Mouse (Mus musculus) erythroid progenitor cell, adult 5-6 weeks (primary cell): ENCODE results near the gene Rpa2. TPM values are rescaled to one million over a fixed set of nuclear protein-coding genes. Genes with fewer than 3 reads are reported as not detected.

Experiments used
- ATAC-seq: replicated peaks from 2 replicates; pipeline ENCODE4 v1.8.0; 2016; ENCODE audit warnings: moderate number of reproducible peaks, mild to moderate bottlenecking, moderate TSS enrichment, inconsistent platforms; ENCODE audit not compliant: poor library complexity, low FRiP score, severe bottlenecking
- total RNA-seq, 2 experiments: library from RNA; stranded (forward) in 1 of 2; stranded (reverse) in 1 of 2; fragments of 150-400 nt in 1 of 2; fragments of 186-747, 209-891 nt in 1 of 2; gene quantifications; 2 replicates each; pipeline versions ENCODE4 v1.2.3 to v1.2.4; 2015 to 2017; ENCODE audit warnings: low replicate concordance in 2 of 2

Rpa2 gene
- total RNA-seq, 2 experiments from 2014 or later: 28.4 to 32.7 TPM

DNA sequence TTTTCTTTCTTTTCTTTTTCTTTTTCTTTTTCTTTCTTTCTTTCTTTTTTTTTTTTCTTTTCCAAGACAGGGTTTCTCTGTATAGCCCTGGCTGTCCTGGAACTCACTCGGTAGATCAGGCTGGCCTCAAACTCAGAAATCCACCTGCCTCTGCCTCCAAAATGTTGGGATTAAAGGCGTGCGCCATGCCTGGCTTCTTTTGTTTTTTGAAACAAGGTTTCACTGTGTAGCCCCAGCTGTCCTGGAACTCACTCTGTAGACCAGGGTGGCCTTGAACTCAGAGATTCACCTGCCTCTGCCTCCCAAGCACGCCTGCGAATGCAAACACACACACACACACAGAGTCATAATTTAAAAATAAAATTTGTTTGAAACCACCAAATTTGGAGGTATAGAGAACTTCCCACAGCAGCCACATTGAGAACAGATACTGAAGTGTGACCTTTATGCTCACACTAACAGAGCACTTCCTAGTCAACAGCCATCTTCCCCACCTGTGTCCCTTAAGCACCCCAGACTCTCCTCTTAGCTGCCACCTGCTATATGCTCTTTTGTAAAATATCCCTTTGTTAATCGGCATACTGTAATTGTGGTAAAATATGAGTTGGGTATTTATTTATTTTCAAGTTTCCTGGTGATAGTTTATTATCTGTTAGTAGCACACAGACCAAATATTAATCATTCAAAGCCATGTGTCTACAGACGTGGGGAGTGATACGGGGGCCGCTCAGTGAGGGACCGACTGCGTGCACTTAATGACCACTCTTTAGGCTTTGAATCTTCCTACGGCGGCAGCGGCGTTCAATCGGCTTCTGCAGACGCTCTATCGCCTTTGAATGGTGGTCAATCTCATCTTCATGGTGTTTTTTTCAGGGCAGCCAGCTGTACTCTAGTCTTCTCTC, 33.3 kb downstream of the Rpa2 start:
- peak; percentile 71 for ATAC-seq

DNA sequence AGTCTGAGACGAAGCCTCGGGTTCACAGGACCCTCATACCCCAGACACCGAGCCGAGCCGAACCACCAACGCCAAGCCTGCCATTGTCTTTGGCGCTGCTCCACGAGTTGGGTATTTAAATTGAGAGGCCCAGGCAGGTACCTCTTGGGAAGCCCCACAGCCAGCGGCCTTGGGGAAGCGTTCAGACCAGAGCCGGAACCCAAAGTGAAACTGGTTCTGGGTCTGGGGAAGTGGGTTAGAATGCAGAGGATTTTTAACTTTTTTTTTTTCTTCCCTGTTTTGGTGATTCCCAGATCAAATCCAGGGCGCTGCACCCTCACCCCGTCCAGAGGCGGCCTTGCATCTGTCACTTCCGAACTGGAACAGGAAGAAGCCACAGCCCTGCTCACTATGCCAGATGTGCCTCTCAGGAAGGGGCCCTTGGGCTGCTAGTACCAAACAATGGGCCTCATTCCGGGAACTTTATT, 34.1 kb downstream of the Rpa2 start:
- ATAC-seq: peak; percentile 50

DNA sequence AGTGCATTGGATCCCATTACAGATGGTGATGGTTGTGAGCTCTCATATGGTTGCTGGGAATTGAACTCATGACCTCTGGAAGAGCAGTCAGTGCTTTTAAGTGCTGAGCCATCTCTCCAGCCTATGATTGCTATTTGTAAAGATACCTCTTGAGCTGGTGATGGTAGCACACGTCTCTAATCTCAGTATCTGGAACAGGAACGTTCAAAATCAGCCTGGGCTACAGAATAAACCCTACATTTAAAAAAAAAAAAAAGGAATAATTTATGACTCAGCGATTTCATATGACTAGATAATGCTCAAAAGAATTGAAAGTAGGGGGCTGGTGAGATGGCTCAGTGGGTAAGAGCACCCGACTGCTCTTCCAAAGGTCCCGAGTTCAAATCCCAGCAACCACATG, 35.1 kb downstream of the Rpa2 start:
- ATAC-seq: no peak

DNA sequence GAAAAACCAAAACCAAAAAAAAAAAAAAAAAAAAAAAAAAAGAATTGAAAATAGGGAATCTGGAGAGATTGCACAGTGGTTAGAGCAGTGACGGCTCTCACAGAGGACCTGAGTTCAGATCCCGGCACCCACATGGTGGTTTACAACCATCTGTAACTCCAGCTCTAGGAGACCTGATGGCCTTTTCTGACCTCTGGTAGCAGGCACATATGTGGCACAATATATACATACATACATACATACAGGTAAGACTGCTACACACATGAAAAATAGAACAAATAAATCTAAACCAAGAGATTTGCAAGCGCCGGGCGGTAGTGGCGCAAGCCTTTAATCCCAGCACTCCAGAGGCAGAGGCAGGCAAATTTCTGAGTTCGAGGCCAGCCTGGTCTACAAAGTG, 35.7 kb downstream of the Rpa2 start:
- no peak for ATAC-seq

DNA sequence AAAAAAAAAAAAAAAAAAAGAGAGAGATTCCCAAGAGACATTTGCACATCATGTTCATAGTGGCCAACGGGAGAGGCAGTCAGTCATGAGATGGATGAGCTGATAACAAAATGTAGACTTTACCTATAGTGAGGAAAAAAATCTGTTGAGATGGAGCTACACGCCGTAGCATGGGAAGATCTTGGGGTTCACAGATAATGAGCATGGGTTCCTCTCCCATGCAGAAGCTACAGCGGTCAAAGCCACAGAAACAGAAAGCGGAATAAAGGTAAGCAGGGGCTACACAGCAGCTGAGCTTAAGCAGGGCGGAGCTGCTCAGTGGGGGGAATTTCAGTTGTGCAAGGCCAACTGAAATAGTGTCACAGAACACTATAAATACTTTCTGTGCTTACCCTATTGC, 36.2 kb downstream of the Rpa2 start:
- ATAC-seq: no peak

DNA sequence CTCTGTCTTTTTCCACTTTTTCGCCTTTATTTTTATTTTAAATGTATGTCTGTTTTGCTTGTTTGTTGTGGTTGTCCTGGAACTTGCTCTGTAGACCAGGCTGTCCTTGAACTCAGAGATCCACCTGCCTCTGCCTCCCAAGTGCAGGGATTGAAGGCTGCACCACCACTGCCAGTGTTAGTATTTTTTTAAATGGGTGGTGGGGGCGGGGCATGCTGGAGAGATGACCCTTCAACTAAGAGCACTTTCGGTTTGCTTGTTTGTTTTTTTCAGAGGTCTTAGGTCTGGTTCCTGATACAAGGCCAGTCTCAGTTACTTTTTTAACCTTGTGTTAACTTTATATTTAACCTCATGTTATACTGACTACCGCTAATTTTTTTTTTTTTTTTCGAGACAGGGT, 37.0 kb downstream of the Rpa2 start:
- no peak for ATAC-seq

DNA sequence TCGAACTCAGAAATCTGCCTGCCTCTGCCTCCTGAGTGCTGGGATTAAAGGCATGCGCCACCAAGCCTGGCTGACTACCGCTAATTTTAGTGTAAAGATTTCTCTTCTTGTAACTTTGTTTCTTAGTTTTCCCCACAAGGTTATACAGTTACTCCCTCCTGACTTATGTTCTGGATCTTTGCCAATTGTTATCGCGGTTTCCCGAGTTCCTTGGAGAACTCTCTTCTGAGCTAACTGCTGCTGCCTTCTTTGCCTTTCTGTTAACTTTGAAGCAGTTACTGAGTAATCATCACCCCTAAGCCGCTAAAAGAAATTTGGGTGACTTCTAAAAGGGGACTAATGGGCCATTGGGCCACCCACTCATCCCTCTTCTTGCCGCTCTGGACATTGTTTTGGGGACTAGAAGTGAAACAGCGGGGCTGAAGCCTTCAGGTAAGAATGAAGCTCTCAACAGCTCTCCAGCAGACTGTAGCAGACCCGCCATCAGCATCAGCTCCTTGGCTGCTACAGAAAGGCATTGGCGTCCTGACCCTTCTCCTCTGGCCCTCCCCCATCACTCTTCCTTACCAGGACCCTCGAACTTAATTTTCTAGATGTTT, 37.6 kb downstream of the Rpa2 start:
- ATAC-seq: peak; percentile 61

DNA sequence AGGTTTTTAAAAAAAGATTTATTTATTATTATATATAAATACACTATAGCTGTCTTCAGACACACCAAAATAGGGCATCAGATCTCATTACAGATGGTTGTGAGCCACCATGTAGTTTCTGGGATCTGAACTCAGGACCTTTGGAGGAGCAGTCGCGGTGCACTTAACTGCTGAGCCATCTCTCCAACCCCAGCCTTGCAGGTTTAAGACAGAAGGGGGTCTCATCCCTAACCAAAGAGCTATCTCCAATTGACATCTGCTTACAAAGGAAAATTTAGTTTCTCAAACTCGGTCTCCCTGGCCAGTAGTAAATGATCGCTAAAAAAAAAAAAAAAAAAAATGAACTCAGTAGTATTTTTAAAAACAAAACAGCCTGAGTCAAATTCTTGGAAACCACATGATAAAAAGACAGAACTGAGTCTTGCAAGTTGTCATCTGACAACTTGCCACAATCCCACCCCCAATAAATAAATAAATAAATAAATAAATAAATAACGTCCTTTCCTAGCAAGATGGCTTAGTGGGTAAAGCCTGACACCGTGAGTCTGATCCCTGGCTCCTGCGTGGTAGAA, 38.6 kb downstream of the Rpa2 start:
- no peak for ATAC-seq

DNA sequence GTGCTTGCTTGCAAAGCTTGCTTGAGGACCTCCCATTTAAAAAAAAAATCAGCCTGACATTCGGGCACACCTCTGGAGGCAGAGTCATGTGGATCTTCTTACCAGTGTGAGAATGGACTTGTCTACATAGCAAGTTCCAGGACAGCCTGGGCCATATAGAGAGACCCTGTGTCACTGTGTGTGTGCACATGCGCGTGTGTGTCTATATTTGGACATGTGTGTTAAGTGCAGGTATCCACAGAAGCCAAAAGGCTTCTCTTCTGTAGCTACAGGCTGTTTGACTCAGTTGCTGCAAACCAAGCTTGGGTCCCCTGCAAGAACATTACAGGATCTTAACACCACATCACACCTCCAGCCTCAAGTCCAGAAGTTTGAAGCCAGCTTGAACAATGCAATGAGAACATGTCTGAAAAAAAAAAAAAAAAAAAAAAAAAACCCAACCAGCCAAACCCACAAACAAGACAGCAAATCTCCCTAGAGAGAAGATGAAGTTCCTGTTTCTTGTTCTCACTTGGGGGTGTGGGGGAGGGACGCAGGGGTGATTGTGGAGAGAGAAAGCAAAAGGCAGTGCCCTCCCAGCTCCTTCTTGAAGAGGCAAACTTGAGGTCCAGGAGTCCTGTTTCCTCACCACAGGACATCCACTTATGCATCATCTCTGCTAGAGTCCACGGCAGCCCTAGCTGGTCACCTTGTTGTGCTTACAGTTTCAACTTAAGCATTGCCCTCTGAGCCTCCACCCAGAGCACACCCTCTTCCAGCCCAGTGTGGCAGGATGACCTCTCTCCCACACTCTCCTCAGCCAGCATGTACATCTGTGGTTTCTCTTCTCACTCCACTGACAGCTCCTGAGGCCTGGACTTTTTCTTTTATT, 39.9 kb downstream of the Rpa2 start:
- no peak for ATAC-seq

DNA sequence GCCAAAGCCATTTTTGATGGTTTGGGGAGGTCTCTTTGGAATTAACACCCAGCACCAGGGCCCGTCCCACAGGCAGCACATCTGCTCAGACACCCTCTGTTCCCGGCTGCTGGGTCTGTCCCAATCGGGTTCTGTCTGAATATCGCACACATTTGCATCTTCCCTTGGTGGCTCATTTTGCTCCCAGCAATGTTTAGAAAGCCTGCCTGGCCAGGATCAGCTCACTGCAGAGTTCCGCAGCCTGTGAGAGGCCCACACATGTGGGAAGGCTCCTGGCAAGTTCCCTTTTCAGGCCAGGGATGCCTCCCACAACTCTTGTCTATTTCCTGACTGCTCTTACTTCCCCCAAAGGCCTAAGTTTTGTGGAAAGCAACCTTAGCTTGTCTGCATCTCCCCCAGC, 41.5 kb downstream of the Rpa2 start:
- no peak for ATAC-seq

DNA sequence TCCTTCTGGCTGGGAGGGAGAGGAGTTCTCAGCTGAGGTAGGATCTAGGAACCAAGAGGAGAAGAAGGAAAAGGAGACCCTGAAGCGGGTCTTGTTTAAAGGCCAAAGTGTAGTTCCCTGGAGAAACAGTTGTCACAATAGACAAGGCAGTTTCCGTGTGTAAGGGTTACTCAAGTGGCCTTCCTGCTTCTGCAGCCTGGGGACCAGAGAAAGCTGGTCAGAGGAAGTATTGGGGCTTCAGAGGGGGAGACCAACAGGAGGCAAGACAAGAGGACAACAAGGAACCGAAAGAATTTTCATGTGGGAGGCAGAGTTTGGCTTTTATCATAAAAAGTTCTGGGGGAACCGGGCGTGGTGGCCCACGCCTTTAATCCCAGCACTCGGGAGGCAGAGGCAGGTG, 48.3 kb downstream of the Rpa2 start:
- no peak for ATAC-seq

DNA sequence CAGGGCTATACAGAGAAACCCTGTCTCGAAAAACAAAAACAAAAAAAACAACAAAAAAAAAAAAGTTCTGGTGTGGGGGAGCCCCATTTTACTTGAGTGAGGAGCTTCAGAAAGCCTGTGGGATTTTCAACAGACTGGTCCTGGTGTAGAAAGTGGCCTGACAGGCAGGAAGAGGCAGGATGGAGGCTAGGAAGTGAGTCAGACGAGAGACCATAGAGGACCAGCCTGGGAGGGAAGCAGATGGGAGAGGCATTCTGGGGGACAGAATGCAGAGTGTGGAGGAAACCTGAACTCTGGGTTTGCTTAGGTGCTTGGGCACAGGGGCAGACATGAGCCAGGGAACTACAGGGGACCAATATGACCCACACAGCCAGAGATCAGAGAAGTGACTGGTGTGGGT, 48.7 kb downstream of the Rpa2 start:
- no peak for ATAC-seq

DNA sequence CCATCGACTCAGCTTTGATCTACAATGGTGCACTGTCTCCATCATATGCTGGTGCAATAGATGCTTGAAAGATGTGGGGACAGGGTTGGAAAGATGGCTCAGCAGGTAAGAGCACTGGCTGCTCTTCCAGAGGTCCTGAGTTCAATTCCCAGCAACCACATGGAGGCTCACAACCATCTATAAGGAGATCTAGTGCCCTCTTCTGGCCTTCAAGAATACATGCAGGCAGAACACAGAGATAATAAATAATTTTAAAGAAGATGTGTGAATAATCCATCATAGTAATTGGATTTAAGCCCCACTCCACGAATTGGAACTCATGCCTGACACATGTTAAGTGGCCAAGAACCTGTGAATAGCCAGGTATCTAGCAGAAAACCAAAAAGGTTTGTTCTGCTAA, 50.3 kb downstream of the Rpa2 start:
- ATAC-seq: no peak

DNA sequence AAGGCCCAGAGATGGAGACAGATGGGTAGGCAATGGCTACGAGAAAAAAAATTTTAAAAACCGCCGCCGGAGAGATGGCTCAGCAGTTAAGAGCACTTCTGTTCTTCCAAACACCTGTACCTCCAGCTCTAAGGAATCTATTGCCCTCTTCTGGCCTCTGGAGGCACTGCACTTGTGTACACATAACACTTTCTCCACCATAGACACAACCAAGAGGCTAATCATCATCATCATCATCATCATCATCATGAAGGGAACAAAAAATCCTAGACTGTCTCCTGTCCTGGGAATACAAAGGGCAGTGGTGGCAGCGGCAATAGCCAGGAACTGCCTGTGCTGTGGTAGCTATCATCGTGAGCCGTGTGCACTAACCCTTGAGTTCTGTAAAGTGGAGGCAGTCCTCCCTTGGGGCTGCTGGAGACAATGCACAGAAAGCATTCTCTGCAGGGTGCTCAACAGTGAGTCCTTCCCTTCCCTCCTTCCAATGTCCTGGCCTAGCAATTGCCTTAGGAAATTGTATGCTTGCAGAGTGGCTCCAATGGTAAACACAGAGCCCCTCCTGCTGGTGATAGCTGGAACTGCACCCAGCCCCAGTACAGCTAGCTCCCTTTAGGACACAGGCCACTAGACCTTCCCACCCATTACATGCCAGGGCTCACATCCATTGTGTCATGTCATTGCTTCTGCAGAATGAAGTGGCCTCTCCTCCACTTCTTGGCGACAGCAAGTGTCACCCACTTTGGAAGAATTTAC, 55.7 kb downstream of the Rpa2 start:
- ATAC-seq: peak; percentile 89

Other genes with a start within 250 kb of the Rpa2 start
- gene Atpif1, start 234.7 kb upstream of the Rpa2 start, total RNA-seq (2015; ENCODE audit: low replicate concordance): 1,556 and 1,764 TPM in 2 replicates
- gene Atpif1, start 234.7 kb upstream of the Rpa2 start, total RNA-seq (2017; ENCODE audit: low replicate concordance): 3,478 and 4,268 TPM in 2 replicates
- gene Dnajc8, start 232.8 kb upstream of the Rpa2 start, total RNA-seq (2015; ENCODE audit: low replicate concordance): 107 and 129 TPM in 2 replicates
- gene Dnajc8, start 232.8 kb upstream of the Rpa2 start, total RNA-seq (2017; ENCODE audit: low replicate concordance): 248 and 264 TPM in 2 replicates
- gene Ptafr, start 204.3 kb upstream of the Rpa2 start, total RNA-seq (2015; ENCODE audit: low replicate concordance): 2.9 and 3.8 TPM in 2 replicates
- gene Ptafr, start 204.3 kb upstream of the Rpa2 start, total RNA-seq (2017; ENCODE audit: low replicate concordance): 4.4 and 5.4 TPM in 2 replicates
- 34.2 and 43.6 TPM in 2 replicates for gene Eya3, start 129.3 kb upstream of the Rpa2 start, total RNA-seq (2015; ENCODE audit: low replicate concordance)
- gene Eya3, start 129.3 kb upstream of the Rpa2 start, total RNA-seq (2017; ENCODE audit: low replicate concordance): 15.0 and 28.9 TPM in 2 replicates
- gene Xkr8, start 35.8 kb upstream of the Rpa2 start, total RNA-seq (2015; ENCODE audit: low replicate concordance): 0.42 TPM in 1 of 2 replicates, not detected in the other
- 0.08 and 0.64 TPM in 2 replicates for gene Xkr8, start 35.8 kb upstream of the Rpa2 start, total RNA-seq (2017; ENCODE audit: low replicate concordance)
- gene Smpdl3b, start 11.1 kb upstream of the Rpa2 start, total RNA-seq (2015; ENCODE audit: low replicate concordance): 2.5 TPM in 1 of 2 replicates, not detected in the other
- not detected in 2 replicates for gene Smpdl3b, start 11.1 kb upstream of the Rpa2 start, total RNA-seq (2017; ENCODE audit: low replicate concordance)
- gene Themis2, start 28.1 kb downstream of the Rpa2 start, total RNA-seq (2015; ENCODE audit: low replicate concordance): 5.4 and 12.6 TPM in 2 replicates
- 5.4 and 7.5 TPM in 2 replicates for gene Themis2, start 28.1 kb downstream of the Rpa2 start, total RNA-seq (2017; ENCODE audit: low replicate concordance)
- 16.6 and 19.3 TPM in 2 replicates for gene Ppp1r8, start 74.8 kb downstream of the Rpa2 start, total RNA-seq (2015; ENCODE audit: low replicate concordance)
- 24.5 and 36.2 TPM in 2 replicates for gene Ppp1r8, start 74.8 kb downstream of the Rpa2 start, total RNA-seq (2017; ENCODE audit: low replicate concordance)
- 44.3 and 52.0 TPM in 2 replicates for gene Stx12, start 116.2 kb downstream of the Rpa2 start, total RNA-seq (2015; ENCODE audit: low replicate concordance)
- 44.1 and 55.1 TPM in 2 replicates for gene Stx12, start 116.2 kb downstream of the Rpa2 start, total RNA-seq (2017; ENCODE audit: low replicate concordance)
- 30.6 and 35.0 TPM in 2 replicates for gene Fam76a, start 154.2 kb downstream of the Rpa2 start, total RNA-seq (2015; ENCODE audit: low replicate concordance)
- 41.3 and 67.4 TPM in 2 replicates for gene Fam76a, start 154.2 kb downstream of the Rpa2 start, total RNA-seq (2017; ENCODE audit: low replicate concordance)
- gene Fgr, start 205.8 kb downstream of the Rpa2 start, total RNA-seq (2015; ENCODE audit: low replicate concordance): 8.4 and 12.6 TPM in 2 replicates
- 7.8 and 9.7 TPM in 2 replicates for gene Fgr, start 205.8 kb downstream of the Rpa2 start, total RNA-seq (2017; ENCODE audit: low replicate concordance)
- gene Ahdc1, start 242.9 kb downstream of the Rpa2 start, total RNA-seq (2015; ENCODE audit: low replicate concordance): 2.9 TPM in 2 replicates
- 0.26 TPM in 1 of 2 replicates, not detected in the other for gene Ahdc1, start 242.9 kb downstream of the Rpa2 start, total RNA-seq (2017; ENCODE audit: low replicate concordance)